Mouse (Mus musculus): Measurements from ENCODE around the gene Castor1.

Gene Castor1

DNA sequence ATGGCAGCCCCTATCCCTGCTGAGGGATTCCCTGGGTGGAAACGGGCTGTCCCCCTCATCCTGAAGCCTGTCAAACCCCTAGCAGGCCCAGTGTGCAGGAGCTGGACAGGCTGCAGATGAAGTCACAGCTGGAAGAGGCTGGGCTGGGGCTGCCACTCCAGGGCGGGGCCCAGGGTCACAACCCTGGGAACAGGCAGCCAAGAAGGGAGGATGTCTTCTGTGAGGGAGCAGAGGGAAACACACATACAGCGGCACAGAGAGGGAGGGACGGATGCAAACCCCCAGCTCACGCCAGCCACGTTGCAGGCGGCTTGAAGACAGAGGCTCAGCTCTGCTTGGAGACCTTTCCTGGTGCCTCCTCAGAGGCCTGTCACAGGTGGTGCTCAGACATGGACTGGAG, 46.0 kb downstream of the Castor1 start:
- no peak for DNase-seq

- DNase-seq: no peak
Measured at GRCm38 (mm10) chr11:4266271-4267201, 48.5 kb downstream of the Castor1 start.

DNA sequence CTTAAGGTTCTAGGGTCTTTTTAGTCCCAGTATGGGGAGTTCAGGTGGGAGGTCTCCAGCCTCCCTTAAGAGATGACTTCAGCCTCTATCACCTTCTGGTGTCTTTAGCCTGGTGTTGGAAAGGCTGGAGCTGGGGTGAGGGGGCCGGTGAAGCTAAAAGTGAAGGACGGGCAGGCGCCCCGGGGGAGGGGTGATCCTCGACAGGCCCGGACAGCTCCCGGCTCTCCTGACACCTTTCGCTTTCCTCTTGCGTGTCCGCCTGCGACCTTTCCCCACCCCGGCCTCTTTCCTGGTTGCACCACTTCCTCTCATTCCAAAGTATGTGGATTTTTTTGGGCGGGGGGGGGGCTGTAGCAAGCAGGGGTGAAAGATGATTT, 49.2 kb downstream of the Castor1 start:
- no peak for DNase-seq

DNA sequence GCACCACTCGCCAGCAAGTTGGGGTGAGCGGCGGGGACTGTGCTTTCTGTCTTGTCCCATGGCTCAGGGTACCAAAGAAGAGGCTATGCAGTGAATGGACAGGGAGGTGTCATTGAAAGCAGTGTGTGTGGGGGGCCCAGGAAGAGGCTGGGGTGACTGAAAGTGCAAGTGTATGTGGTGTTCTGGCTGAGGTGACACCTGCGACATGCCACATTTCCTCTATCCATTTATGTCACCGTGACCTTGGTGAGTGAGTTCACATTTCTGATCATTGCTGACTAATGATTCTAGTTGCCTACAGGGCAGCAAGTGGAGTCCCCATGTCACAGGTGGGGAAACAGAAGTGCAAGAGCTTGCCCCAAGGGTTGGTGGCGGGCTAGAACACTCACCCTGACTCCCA, 50.5 kb downstream of the Castor1 start:
- DNase-seq: no peak

GRCm38 (mm10) chr11:4270744-4271459, 52.9 kb downstream of the Castor1 start:
- DNase-seq: no peak

GRCm38 (mm10) chr11:4271544-4271943, 53.5 kb downstream of the Castor1 start:
- no peak for DNase-seq
